Mouse (Mus musculus) inflammation-experienced regulatory T-cells (primary cell): ENCODE results near the gene Dpy19l3. TPM values are rescaled to one million over a fixed set of nuclear protein-coding genes. Genes with fewer than 3 reads are reported as not detected.

ENCODE experiments used
- polyA plus RNA-seq, 2 experiments: library from polyadenylated mRNA; unstranded; fragments of 100-300 nt; shearing (Covaris generic); gene quantifications; one replicate each; pipeline ENCODE4 v1.2.1; 2017

Gene Dpy19l3
- 10 to 100 TPM; 46.2 to 50.7 TPM for polyA plus RNA-seq

DNA sequence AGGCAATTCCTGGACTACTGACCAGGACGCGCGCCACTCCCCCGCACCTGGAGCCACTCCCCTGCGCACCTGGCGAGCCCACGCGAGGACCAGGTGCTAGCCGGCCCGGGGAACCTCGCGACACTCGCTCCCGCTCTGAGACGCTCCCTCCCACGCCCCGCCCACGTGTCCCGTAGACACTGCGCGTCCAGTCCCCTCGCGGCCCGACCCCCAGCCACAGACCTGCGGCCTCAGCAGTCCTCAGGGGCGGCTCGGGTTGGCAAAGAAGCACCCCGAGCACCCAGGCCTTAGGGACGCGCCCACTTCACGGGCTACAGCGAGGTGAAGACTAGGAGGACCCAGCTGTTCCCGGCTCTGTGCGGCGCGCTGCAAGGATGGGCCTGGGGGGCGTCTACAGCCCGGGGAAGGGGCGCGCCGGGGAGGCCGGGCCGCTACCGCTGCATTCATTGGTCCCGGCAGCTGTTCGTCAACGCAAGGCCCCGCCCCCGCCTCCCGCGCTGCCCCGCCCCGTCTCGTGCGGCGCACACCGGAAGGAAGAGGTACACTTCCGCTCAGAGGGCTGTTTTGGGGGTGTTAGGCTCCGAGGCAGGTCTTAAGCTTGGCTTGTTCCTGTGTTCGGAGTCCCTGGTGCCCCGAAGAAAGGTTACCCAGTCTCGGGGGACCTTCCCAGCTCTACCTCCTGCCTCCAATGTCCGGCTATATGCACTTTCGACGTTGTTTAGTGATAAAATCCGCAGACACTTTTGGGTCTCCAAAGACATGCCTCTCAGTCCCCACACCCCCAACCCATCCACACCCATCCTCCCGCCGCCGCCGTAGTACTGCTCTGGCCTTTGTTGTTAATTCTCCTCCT lies at the start of gene Dpy19l3:
Gene Dpy19l3, minus strand, starts transcription at position 422 of the 853 bp plus-strand sequence.

DNA sequence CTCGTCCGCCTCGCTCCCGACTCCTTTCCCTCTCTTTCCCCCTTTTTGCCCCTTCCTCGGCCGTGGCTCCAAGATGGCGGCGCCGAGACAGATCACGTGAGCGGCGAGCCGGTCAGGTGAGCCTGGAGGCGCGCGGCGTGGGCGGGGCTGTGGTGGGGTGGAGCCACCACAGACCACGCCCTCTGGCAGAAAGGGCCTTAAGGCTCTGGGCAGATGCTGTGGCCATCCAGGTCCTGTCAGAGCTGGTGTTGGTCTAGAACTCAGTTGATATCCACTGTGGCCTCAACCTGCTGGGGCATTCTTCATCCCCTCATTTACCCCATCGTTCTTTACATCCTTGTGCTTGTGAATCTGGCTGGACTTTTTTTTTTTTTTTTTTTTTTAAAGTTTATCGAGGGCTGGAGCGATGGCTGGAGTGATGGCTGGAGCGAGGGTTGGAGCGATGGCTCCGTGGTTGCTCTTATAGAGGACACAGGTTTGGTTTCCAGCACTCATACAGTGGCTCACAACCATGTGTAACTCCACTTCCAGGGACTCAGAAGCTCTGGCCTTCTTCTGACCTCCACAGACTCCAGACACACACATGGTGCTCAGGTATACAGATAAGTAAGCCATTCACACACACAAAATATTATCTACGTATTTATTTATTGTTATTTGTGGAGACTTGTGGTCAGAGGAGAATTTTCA lies 48.8 kb upstream of the Dpy19l3 start, which contains the start of gene Zfp507:
Gene Zfp507, minus strand, starts transcription at position 98 of the 690 bp plus-strand sequence.

DNA sequence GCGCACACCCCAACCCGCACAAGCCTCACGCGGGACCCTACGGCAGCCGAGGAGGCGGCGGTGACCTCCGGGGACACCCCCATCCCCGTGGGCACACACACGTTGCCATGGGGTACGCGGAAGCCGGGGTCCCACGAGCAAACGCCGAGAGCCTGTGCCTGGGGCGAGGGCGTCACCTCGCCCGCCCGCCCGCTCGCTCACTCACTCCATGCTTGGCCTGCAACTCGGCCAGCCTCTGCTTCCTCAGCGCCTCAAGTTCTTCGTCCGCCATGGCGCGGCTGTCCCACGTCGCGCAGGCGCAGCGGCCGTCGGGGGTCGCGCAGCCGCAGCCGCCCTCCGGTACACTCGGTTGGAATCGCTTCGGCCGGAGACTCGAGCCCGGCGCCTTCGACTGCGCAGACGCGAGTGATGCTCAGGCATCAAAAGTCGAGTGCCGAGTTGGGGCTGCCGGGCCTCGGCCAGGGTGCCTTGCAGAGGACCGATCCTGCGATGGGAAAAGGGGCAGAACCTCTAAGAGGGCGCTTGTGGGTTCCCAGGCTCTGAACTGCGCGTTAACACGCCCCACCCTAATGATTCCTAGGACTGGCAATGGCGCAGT lies 107.1 kb downstream of the Dpy19l3 start, which contains the start of gene Pdcd5:
Gene Pdcd5, minus strand, starts transcription at position 421 of the 598 bp plus-strand sequence.

Other genes with a start within 250 kb of the Dpy19l3 start
- under 1 TPM; 0.14 to 0.27 TPM for gene Tdrd12, start 216.7 kb downstream of the Dpy19l3 start, polyA plus RNA-seq
- gene Nudt19, start 198.2 kb downstream of the Dpy19l3 start, polyA plus RNA-seq = 10 to 100 TPM; 56.4 to 67.1 TPM
- gene Rgs9bp, start 168.9 kb downstream of the Dpy19l3 start, polyA plus RNA-seq = under 1 TPM in 1 of 2 experiments, not detected in 1; 0.36 TPM
- gene Ankrd27, start 168.2 kb downstream of the Dpy19l3 start, polyA plus RNA-seq = 10 to 100 TPM; 52.5 to 65.7 TPM
- 10 to 100 TPM; 84.3 to 88.0 TPM for gene Pdcd5, start 106.9 kb downstream of the Dpy19l3 start, polyA plus RNA-seq
- 10 to 100 TPM; 21.2 to 24.9 TPM for gene Zfp507, start 48.5 kb upstream of the Dpy19l3 start, polyA plus RNA-seq